Mouse (Mus musculus): Measurements from ENCODE around the gene Mnat1. TPM values are rescaled to one million over a fixed set of nuclear protein-coding genes. Genes with fewer than 3 reads are reported as not detected.

The Mnat1 gene
- total RNA-seq, 2 experiments from 2014 or later = 17.9 to 18.5 TPM

DNA sequence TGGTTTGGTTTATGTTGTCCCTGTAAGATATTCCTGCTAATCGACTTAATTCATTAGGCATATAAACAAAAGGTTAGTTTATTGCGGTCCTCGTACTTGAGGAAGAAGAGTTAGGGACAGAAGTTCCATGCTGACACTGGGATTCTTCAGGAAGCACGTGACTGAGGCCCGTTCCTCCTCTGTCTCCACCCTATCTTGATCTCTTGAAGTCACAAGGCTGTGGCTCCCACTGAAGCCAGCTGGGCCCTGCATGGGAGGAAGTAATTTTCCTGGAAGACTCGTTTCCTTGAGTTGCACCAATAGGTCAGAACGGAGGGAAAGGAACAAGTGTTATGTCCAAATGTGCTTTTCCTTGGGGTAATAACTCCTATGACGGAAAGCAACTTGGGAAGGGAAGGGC, 164.1 kb downstream of the Mnat1 start:
- peak in 1 of 2 experiments; percentile 45 for DNase-seq (ENCODE audit: extremely low spot score in 1 of 2, low spot score in 2 of 2)
- intact Hi-C loops (cut with DNase I) = loop anchor here (2.0 kb wide), 1 partner anchor 241 kb away; no protein-coding TSS in a partner anchor

- no peak for DNase-seq (ENCODE audit: extremely low spot score in 1 of 2, low spot score in 2 of 2)
- intact Hi-C loops (cut with DNase I) = no loop called here
These were observed 165.1 kb downstream of the Mnat1 start for GRCm38 (mm10) chr12:73288626-73289025.

GRCm38 (mm10) chr12:73294884-73295283, 171.4 kb downstream of the Mnat1 start:
- DNase-seq (ENCODE audit: extremely low spot score in 1 of 2, low spot score in 2 of 2) = no peak
- intact Hi-C loops (cut with DNase I) = no loop called here

DNA sequence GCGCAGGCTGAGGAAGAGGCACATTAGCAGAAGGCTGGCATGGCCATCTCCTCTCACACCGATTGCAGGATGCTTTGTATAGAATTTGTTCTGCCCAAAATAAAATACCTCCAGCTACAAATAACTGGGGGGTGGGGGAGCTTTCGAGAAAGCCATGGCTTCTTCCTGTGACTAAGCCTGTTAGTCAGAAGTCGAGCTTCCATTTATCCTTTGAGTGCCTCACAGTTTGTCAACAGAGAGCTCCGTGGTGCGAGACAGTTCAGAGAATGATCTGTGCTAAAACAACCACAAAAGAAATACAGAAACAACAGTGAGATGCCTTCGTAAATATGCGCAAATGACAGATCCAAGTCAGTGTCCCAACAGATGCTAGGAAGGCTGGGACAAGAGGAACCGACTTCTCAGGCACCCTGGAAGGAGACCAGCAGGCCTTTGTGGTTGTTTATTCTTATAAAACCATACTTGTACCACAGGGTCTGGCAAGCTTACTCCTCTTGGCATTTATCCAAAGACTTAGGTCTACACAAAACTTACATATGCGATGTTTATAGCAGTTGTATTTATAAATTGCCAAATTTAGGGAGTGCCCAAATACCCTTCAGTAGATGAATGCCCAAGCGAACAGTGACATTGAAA, 172.1 kb downstream of the Mnat1 start:
- DNase-seq (ENCODE audit: extremely low spot score in 1 of 2, low spot score in 2 of 2) = no peak
- intact Hi-C loops (cut with DNase I) = no loop called here

DNA sequence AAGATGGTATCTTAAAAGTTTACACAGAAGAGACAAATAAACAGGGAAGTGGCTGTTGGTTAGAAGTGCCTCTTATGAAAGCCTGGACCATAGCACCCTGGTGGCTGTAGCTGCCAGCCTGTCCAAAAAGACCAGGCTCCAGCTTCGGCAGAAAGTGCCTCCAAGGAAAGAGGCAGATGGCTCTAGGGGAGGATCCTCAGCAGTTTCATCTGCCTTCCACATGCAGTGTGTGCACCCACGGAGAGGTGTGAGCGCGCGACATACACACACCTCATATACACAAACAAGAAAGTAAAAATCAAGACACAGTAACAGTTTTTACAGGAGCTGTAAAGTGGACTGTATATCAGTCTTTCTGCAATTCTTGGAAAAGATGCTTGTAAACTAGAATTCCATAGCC, 175.1 kb downstream of the Mnat1 start:
- intact Hi-C loops (cut with DNase I) = no loop called here

GRCm38 (mm10) chr12:73300531-73300930, 177.0 kb downstream of the Mnat1 start:
- no peak for DNase-seq (ENCODE audit: extremely low spot score in 1 of 2, low spot score in 2 of 2)
- intact Hi-C loops (cut with DNase I) = no loop called here

More for the DNA sequence above, 175.1 kb downstream of the Mnat1 start:
- no peak for DNase-seq (ENCODE audit: extremely low spot score in 1 of 2, low spot score in 2 of 2)

- intact Hi-C loops (cut with DNase I) = no loop called here
- no peak for DNase-seq (ENCODE audit: extremely low spot score in 1 of 2, low spot score in 2 of 2)
These were observed 181.1 kb downstream of the Mnat1 start for GRCm38 (mm10) chr12:73304636-73305035.

DNA sequence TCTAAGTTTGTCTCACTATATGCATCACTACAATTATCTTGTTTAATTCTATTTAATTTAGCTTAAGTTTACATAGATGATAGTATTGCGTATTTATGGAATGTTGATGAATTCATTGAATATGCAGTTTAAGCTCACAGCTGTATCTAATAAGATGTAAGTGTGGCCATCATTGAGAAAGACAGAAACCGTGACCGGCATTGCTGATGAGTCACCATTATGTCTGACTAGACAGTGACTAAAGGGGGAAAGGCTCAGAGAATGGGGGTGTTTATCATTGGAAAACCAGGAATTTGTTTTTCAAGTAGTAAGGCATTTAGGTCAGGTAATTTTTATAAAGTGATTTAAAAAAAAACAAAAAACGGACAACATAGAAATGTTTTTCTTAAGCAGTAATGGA, 184.2 kb downstream of the Mnat1 start:
- DNase-seq (ENCODE audit: extremely low spot score in 1 of 2, low spot score in 2 of 2) = no peak
- intact Hi-C loops (cut with DNase I) = no loop called here

DNA sequence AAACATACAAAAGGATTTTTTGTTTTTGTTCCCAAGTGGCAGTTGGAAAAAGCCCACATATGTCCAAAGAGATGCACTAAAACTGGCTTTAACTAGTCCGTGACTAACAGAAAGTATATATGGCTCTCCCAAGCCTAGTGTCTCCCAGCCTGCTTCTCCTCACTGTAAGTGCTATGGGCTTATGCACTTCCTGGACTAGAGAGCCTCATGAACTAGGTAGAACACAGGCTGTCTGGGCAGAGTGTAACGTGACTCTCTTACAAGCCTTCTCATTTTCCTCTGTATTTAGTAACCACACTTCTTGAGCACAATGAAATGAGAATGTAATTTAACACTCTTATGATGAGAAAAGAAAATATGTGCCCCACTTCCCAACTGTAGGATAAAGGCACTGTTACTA, 185.2 kb downstream of the Mnat1 start:
- intact Hi-C loops (cut with DNase I) = no loop called here
- no peak for DNase-seq (ENCODE audit: extremely low spot score in 1 of 2, low spot score in 2 of 2)

DNA sequence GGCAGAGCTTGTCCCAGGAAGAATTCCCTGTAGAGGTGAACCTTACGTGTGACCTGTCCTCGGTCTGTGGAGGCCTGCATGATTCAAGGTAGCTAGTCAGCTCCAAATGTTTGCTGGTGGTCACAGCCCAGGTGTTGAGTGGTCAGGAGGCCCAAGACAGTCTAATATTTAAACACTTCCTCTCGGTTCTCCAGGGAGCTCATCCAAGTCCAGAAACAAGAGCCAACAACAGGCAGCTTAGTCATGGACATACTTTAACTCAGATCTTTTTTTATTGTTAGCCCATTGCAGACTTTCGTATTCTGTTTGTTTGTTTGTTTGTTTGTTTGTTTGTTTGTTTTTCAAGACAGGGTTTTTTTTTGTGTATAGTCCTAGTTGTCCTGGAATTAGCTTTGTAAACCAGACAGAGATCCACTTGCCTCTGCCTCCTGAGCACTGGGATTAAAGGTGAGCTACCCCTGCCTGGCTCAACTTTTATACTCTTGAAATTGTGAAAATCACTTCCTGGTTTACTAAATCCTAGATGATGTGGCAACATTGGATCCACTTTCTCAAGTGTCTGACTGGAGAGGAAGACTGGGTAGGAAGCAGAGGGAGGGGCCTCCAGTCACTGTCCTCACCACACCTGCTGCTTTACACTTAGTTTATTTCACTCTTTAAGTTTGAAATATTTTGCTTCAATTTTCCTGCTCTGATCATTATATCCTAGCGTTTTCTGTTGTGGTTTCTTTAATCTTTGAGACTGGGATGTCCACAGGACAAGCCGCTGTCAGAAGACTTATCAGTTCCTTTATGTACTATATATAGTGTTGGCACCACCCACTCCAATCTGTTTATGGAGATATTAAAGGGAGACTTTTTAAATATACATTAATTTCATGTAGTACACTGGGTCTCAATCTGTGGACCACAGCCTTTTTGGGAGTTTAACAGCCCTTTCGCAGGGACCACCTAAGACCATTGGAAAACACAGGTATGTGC, 194.5 kb downstream of the Mnat1 start:
- no peak for DNase-seq (ENCODE audit: extremely low spot score in 1 of 2, low spot score in 2 of 2)
- intact Hi-C loops (cut with DNase I) = no loop called here

Other genes starting within 250 kb of the Mnat1 start
- not detected for gene Six6, start 183.8 kb upstream of the Mnat1 start, total RNA-seq (2021)
- 1 to 10 TPM; 7.6 to 9.0 TPM for gene 4930447C04Rik, start 182.9 kb upstream of the Mnat1 start, total RNA-seq (2021)
- gene Six1, start 69.8 kb upstream of the Mnat1 start, total RNA-seq (2021) = under 1 TPM; 0.15 to 0.26 TPM
- under 1 TPM; 0.26 TPM for gene Six4, start 10.3 kb upstream of the Mnat1 start, total RNA-seq (2021)
- 10 to 100 TPM; 12.7 to 13.9 TPM for gene Trmt5, start 163.0 kb downstream of the Mnat1 start, total RNA-seq (2021)
- 10 to 100 TPM; 13.3 to 15.2 TPM for gene Slc38a6, start 163.1 kb downstream of the Mnat1 start, total RNA-seq (2021)